Mouse (Mus musculus): ENCODE measurements around the gene Defb6. TPM values are rescaled to one million over a fixed set of nuclear protein-coding genes. Genes with fewer than 3 reads are reported as not detected.

The Defb6 gene
- total RNA-seq (2017) = not detected in 2 replicates

DNA sequence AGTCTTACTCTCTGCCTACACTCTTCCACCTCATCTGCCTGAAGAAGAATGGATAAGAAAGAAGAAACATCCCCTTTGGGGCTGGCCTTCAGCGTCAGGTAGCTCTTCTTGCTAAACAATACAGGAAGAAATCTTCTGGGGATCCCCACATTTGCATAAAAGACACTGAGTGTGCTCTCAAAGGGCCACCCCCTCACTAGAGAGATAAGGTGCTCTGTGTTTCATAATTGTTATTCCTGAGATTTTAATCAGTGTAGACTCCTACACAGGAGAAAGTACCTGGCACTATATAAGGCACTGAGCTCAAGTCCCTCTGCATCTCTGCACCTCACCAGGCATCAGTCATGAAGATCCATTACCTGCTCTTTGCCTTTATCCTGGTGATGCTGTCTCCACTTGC lies at the start of gene Defb6:
TSS of gene Defb6 (plus strand) at position 318 of the 400 bp plus-strand sequence.
- ATAC-seq (replicated peaks; ENCODE audit: low read depth, poor library complexity, severe bottlenecking) = no peak

DNA sequence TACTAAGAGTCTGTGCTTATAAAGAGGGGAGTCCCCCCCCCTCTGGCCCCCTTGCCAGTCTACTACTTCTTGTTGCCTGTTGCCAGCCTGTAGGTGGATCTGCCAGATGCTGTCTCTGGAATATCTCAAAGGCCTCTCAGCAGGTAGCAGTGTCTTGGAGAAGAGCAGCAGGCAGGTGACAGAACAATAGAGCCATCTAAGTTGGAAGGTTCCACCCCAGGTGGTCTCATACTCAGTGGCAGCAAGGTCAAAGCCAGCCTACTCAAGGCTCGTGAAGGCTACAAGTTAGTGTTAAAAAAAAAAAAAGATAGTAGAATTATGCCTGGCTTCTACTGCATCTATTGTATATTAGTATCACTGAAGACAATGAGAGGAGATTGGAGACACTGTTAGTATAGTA lies 12.8 kb downstream of the Defb6 start:
- no peak for ATAC-seq (replicated peaks; ENCODE audit: low read depth, poor library complexity, severe bottlenecking)

GRCm38 (mm10) chr8:19239616-19240015 lies 14.3 kb downstream of the Defb6 start, which contains the start of gene Defb46:
Gene Defb46 (plus strand): TSS chr8:19239916.
- ATAC-seq (replicated peaks; ENCODE audit: low read depth, poor library complexity, severe bottlenecking) = no peak

- ATAC-seq (replicated peaks; ENCODE audit: low read depth, poor library complexity, severe bottlenecking) = no peak
Measured at GRCm38 (mm10) chr8:19247280-19247679, 22.0 kb downstream of the Defb6 start, which contains the start of gene Defb5. Gene Defb5 (plus strand): TSS chr8:19247580.

DNA sequence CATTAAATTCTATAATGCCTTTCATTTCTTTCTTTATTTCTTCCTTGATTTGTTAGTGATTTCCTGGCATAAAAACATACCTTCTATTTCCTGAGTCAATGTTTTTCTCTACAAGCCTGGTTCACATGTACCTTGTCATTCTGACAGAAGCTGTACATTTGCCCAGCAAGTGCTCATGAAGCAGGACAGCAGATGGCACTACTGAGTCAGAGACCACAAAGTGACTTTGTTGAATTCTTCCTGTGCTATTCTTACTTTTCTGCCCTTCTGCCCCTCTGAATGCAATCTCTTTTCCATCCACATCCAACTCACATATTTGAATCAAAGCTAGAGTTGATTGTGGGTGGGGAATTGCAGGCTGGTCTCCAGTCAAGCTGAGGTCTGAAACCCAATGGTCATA lies 32.9 kb downstream of the Defb6 start:
- ATAC-seq (replicated peaks; ENCODE audit: low read depth, poor library complexity, severe bottlenecking) = no peak

GRCm38 (mm10) chr8:19259667-19260066 lies 34.4 kb downstream of the Defb6 start:
- no peak for ATAC-seq (replicated peaks; ENCODE audit: low read depth, poor library complexity, severe bottlenecking)

Other genes starting within 250 kb of the Defb6 start
- not detected in 2 replicates for gene Defb40, start 247.2 kb upstream of the Defb6 start, total RNA-seq (2017)
- not detected in 2 replicates for gene Defb37, start 234.4 kb upstream of the Defb6 start, total RNA-seq (2017)
- gene Defb38, start 198.9 kb upstream of the Defb6 start, total RNA-seq (2017) = not detected in 2 replicates
- gene Defb39, start 160.7 kb upstream of the Defb6 start, total RNA-seq (2017) = not detected in 2 replicates
- not detected in 2 replicates for gene Defb12, start 110.6 kb upstream of the Defb6 start, total RNA-seq (2017)
- not detected in 2 replicates for gene Defb34, start 101.7 kb upstream of the Defb6 start, total RNA-seq (2017)
- gene Gm45826, start 84.7 kb upstream of the Defb6 start, total RNA-seq (2017) = not detected in 2 replicates
- gene Defb14, start 31.1 kb upstream of the Defb6 start, total RNA-seq (2017) = not detected in 2 replicates
- not detected in 2 replicates for gene Defb4, start 26.8 kb upstream of the Defb6 start, total RNA-seq (2017)
- gene Defb46, start 14.4 kb downstream of the Defb6 start, total RNA-seq (2017) = not detected in 2 replicates
- not detected in 2 replicates for gene Defb5, start 22.1 kb downstream of the Defb6 start, total RNA-seq (2017)
- not detected in 2 replicates for gene Defb3, start 67.9 kb downstream of the Defb6 start, total RNA-seq (2017)
- gene Defb8, start 222.1 kb downstream of the Defb6 start, total RNA-seq (2017) = not detected in 2 replicates